Mouse (Mus musculus): ENCODE data around the gene Kcnj10. TPM values are rescaled to one million over a fixed set of nuclear protein-coding genes. Genes with fewer than 3 reads are reported as not detected.

The Kcnj10 gene
- 1 to 10 TPM; 1.4 to 2.9 TPM for total RNA-seq (2023)

DNA sequence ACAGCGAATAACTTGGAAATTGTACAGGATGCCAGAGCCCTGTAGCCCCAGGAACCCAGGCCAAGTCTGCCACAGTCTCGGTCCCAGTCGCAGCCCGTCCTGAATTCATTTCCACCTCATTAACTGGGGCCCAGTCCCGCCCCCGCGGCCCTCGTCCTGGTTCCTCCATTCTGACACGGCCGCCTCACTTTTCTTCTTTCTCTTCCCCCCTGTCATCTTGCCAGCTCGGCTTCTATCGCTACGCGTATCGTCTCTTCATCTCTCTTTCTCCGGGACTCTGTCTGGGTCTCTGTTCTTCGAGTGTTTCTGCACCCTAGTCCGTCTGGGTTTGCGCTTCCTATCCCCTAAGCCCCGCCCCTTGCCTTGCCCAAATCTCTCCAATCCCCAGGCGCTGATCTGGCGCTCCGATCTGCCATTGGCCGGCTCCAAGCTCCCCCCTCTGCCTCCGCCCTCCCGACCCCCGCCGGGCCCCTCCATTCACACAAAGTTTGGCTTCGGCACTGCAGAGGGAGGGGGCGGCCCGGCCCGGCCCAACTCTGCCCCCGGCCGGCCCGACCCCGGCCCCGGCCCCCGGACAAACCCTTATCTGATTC lies at the start of gene Kcnj10:
Gene Kcnj10, plus strand, starts transcription at position 482 of the 593 bp plus-strand sequence.

DNA sequence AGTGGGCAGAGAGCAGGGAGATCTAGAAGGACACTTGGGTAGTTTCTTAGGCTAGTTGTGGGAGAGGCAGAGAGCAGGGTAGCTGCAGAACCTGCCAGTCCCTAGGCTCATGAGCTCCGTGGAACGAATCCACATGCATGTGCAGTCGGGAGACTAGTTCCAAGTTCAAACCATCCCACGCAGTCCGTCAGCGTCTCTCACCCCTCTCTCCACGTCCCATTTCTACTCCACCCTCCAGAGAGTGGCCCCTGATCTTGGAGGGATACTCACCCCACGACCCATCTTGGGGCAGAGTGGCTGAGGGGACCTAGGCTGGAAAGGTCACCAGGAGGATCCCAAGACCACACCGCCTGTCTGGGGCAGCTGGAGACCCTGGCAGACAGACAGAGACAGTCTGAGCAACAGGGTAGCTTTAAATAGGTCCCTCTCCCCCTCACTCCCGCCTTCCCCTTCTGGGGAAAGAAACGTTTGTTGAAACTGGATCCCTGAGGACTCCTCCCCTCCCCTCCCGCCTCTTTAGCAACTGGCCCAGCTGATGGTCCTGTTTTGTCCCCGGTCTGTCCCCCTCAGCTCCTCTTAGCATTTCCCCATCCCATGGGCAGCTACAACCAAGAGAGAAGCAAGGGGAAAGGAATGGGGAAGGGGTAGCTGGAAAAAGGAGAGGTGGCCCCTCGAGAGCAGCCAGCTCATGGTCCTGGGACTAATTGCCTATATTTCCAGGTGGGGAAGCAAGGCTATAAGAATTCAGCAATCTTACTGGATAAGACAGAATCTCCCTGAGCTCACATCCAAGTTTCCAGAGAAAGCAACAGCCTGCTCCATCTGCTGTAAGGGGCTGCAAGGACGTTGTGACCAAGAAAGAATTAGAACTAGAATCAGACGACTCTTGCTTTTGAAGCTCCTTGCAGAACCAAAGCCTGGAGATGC lies 43.1 kb upstream of the Kcnj10 start, which contains the start of gene Atp1a2:
Gene Atp1a2, minus strand, starts transcription at position 454 of the 927 bp plus-strand sequence.

DNA sequence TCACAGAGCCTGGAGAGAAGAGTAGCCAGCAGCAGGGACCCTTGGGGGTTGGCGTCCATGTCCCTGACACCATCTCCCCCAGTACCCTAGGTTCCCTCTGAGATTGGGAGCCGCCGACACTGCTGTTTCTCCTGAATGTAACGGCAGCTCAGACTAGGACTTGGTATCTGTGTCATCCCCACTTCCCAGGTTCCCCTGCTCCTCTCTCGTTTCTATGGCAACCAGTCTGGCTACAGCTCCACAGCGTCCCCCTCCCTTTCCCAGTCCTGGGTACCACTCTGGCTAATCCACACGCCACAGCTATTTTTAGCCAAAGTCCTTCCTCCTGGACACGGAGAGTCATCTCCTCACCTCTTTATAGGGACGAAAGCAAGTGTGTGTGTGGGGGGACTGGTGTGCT lies 11.9 kb upstream of the Kcnj10 start, which contains the start of gene Kcnj9:
Gene Kcnj9, minus strand, starts transcription at position 188 of the 400 bp plus-strand sequence.

DNA sequence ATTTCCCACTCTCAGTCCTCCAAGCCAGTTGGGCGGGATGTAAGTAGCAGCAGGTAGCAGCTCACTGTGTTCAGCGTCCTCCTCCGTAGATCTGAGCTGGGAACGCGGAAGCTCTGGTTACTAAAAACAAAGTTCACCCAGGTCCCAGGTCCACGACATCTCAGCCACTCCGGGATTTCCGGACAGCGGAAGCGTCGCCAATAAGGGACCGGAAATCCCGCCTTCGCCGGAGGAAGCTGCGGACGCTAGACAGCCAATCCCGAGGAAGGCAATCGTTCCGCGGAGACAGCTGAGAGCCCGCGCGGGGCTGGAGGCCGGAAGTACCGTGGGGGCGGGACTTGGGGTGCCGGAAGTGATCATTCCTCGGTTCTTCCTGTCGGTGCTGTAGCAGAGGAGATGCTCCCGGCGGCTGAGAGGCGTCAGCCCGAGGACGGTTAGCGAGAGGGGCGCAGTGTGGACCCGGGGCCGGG lies 35.2 kb downstream of the Kcnj10 start, which contains the start of gene Pigm:
Gene Pigm, plus strand, starts transcription at position 349 of the 470 bp plus-strand sequence.

Other genes with a start within 250 kb of the Kcnj10 start
- 10 to 100 TPM; 29.9 to 31.7 TPM for gene Pex19, start 214.5 kb upstream of the Kcnj10 start, total RNA-seq (2023)
- gene Dcaf8, start 193.1 kb upstream of the Kcnj10 start, total RNA-seq (2023) = 10 to 100 TPM; 51.5 to 52.9 TPM
- 1 to 10 TPM; 6.0 to 9.3 TPM for gene Pea15a, start 134.4 kb upstream of the Kcnj10 start, total RNA-seq (2023)
- gene Casq1, start 121.3 kb upstream of the Kcnj10 start, total RNA-seq (2023) = not detected
- not detected for gene Atp1a4, start 82.8 kb upstream of the Kcnj10 start, total RNA-seq (2023)
- gene Igsf8, start 79.6 kb upstream of the Kcnj10 start, total RNA-seq (2023) = 10 to 100 TPM; 18.8 to 25.1 TPM
- gene Atp1a2, start 43.1 kb upstream of the Kcnj10 start, total RNA-seq (2023) = not detected
- gene Kcnj9, start 11.9 kb upstream of the Kcnj10 start, total RNA-seq (2023) = not detected
- gene Pigm, start 35.3 kb downstream of the Kcnj10 start, total RNA-seq (2023) = 10 to 100 TPM; 15.2 to 17.0 TPM
- 1 to 10 TPM in 1 of 2 experiments, under 1 TPM in 1; 0.27 to 1.1 TPM for gene Slamf9, start 134.1 kb downstream of the Kcnj10 start, total RNA-seq (2023)
- gene Igsf9, start 140.6 kb downstream of the Kcnj10 start, total RNA-seq (2023) = under 1 TPM; 0.58 to 0.88 TPM
- 100 to 1,000 TPM; 207 to 231 TPM for gene Tagln2, start 158.8 kb downstream of the Kcnj10 start, total RNA-seq (2023)
- 1 to 10 TPM in 1 of 2 experiments, under 1 TPM in 1; 0.78 to 1.3 TPM for gene Cfap45, start 179.6 kb downstream of the Kcnj10 start, total RNA-seq (2023)
- not detected for gene Vsig8, start 214.7 kb downstream of the Kcnj10 start, total RNA-seq (2023)
- gene Slamf8, start 249.4 kb downstream of the Kcnj10 start, total RNA-seq (2023) = 1 to 10 TPM; 4.0 to 6.3 TPM